Mouse (Mus musculus): ENCODE results near the gene Gja10.

The Gja10 gene

DNA sequence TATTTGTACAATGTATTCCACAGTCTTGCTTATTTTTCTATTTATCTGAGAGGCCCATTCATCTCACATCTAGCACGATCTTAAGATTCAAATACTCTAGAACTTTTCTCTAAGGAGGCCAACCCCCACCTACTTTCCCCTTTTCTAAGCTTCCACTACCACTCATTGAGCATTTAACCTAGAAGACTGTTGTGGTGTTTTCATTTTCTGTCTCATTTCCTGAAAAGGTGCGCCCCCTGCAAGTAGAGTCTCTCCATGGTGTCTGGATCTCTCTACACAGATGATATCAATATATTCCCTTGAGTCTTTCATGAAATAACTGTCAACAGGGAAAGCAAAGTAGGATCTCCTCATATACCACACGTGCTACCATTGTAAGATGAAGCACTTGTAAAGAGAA is at the start of gene Gja10:
Gene Gja10, minus strand, starts transcription at position 101 of the 400 bp plus-strand sequence.
- DNase-seq = no peak

DNA sequence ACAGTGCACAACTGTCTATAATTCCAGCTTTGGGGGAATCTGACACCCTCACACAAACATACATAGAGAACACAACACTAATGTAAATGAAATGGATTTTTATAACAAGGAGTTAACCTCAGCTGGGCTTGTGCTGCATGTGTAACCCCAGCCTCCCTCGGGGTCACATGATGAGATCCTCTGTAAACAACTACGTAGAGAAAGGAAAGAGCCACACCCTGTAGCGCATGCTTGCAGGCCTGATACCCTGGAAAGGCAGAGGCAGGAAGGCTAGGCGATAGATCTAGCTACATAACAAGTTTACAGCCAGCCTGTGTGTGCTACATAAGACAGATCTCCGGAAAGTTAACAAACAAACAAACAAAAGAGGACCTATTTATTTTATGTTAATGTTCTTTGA is 49.1 kb upstream of the Gja10 start:
- DNase-seq = peak; percentile 5

DNA sequence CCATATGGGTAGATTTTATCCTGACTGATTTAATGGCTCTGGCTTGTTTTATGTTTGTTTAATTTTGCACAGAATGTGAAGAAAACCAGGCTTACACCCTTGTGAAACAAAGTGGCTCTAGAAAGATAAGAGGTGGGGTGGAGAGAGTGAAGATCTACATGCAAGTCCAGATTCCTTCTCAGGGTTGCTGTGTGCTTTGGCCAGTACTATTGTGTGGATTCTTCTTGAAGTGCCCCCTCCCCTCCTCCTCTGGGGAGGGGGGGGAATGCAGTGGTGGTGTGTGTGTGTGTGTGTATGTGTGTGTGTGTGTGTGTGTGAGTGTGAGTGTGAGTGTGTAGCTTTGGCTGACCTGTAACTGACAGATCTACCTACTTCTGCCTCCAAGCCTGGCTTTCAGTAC is 19.1 kb upstream of the Gja10 start:
- DNase-seq = no peak

DNA sequence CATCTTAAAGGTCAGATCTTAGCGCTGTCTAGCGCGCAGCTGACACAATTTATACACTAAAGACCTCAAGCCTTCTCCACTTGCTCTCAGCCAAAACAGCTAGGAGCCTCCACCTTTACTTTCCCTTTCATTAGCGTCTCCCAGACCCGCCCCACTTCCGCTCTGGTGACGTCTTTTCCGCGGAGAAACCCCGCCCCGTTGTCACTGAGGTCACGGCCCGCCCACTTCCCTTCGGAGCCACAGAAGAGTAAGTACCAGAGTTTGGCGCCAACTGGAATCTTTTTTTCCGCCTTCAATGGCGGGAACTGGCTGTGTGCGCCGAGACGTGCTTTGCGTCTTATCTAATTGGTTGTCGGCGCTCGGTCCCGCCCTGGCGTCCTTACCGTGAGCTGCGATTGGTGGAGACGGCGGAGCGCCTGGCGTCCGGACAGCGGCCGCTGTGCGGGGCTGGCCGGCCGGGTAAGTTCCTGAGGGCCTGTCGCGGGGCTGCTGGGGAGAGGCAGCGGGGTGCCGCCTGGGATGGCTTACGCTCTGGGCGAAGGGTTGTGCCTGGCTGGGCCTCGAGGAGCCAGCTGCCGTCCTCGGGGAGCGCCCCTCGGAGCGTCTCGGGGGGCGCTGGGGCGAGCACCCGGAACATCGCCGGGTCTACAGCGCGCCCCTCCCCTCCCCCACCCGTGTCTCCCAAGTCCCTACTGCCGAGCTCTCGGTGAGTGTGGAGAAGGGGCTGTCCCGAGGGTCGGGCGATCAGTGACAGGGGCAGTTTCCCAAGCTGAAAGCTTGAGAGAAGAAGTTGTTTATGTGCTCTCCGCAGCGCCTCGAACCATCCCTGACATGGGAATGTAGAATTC is 12.7 kb upstream of the Gja10 start, which contains the start of gene Casp8ap2:
Gene Casp8ap2, plus strand, starts transcription at position 418 of the 848 bp plus-strand sequence.
- DNase-seq = peak; percentile 99

DNA sequence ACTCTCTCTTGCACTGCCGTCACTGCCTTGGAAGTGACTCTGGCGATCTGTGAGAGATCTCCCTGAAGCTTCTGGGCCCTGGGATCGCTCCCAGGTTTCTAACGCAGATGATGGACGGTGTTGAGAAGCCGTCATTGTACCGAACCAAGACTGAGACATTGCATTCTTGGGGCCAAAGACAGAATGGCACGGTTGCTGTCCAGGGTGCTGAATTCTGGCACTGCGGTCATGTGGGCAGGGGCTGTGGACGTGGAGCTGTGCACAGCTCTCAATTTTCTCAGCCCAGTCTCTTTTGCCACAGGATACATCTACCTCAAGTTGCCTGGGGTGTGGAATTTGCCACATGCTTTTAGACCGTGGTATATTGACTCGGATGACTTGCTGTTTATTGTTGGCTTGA is 1.4 kb downstream of the Gja10 start:
- peak; percentile 78 for DNase-seq

DNA sequence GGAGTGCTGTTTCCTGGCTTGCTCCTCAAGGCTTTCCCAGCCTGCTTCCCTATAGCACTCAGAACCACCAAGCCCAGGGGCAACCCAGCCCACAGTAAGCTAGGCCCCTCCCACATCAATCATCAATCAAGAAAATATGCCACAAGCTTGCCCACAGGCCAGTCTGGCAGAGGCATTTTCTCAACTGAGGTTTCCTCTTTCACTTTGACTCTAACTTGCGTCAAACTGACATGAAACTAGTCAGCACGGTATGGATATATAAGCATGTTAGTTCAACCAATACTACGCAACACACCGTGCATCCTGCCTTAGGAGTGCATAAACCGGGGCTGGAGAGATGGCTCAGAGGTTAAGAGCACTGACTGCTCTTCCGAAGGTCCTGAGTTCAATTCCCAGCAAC is 14.3 kb downstream of the Gja10 start:
- DNase-seq = no peak

DNA sequence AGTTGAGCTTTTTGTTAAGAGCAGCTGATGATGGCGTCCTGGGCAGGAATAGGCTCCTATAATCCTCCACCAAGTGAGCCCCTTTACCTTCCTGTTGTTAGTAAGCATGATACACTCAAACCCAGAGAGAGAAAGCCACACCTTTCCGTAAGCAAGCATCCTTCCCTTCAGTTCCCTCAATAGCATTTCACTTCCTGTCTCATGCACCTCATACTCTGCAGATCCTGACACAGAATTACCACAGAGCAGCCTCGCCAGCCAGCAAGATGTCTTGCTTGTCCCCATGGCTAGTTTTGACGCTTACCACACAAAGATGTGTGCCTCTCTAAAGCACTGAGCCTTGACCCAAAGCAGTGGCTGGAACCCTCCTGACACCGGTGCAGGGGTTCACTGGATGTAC is 15.0 kb downstream of the Gja10 start:
- DNase-seq = no peak

DNA sequence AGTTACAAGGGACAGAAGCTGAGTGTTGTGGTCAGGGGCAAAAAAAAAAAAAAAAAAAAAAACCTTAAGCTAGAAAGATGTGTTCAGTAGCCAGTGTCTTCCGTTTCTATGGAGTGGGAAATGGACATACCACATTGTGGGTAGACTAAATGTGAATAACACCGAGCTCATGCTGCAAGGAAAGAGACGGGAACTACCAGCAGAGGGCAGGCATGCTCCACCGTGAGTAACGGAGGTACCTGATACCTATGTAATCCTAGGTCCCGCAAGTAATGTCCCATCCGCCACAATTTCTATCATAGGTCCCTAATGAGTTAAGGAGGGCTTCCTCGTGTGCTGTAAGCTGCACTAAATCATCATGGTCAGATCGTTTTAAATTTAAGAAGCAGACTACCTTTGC is 16.0 kb downstream of the Gja10 start:
- peak; percentile 69 for DNase-seq

DNA sequence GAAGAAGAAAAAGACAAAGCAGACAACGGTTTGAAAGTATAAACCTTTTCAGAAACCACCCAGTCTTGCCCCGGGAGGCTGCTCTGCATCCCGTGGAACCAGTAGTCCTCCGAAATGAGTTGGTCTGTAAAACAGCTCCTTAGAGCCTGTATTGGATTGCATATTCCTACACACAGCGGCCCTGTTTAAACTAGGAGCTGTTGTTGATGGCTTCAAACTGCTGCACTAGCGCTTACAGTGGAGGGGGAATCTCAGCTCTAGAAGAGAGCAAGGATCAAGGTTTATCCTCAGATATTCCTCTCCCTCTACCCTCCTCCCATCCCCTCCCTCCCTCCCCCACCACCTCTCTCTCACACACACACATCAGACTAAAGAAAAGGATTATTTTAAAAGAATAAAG is 18.4 kb downstream of the Gja10 start:
- DNase-seq = no peak

DNA sequence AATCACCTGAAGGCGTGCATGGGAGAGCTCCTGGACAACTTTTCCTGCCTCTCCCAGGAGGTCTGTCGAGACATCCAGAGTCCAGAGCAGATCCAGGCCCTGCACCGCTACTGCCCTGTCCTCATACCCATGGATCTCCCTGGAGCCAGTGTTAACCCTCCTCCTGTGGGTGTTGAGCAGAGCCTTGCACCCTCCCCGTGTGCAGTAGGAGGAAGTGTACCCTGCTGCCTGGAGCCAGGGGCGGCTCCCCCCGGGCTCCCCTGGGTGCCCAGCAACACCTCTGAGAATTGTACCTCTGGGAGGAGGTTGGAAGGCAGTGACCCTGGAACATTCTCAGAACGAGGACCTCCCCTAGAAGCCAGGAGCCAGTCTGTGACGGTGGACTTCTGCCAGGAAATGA is 22.7 kb downstream of the Gja10 start:
- DNase-seq = no peak

DNA sequence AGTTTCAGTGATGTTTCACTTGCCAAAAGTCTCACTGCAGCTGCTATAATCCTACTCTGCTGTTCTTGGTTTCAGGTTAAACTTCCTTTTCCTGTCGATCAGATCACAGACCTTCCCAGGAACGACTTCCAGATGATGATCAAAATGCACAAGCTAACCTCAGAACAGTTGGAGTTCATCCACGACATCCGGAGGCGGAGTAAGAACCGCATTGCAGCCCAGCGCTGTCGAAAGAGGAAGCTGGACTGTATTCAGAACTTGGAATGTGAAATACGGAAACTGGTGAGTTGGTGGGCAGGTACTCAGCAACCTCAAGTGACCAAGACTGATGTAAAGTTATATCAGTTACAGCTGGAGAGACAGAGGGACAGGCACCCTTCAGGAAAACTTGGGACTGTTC is 27.4 kb downstream of the Gja10 start:
- peak; percentile 46 for DNase-seq

DNA sequence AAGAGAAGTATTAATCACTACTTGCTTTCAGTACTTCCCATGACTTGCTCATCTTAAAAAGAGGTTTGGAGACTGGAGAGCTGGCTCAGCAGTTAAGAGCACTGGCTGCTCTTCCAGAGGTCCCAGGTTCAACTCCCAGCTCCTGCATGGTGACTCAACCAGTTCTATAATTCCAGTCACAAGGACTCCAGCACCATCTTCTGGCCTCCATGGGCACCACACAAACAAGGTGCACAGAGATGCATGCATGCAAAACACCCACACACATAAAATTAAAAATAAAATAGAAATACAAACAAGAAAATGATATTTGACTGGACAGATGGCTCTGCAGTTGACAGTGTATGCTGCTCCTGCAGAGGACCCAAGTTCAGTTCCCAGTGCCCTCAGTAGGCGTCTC is 28.0 kb downstream of the Gja10 start:
- DNase-seq = no peak

DNA sequence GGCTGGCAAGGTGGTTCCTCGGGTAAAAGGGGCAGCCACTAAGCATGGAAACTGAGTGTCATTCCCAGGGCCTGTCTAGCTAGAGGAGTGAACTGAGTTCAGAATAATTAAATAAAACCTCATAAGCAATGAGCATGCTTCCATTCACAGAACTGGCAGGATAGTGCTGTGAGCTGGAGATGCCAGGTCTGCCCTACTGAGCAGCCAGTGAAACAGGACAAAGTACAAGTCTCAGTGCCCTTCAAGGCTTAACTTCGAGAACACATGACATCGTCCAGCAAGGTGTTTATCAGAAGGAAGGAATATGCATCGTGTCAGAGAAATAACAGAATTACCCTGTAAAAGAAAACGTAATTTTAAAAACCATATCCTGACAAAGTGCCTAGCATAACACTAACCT is 29.0 kb downstream of the Gja10 start:
- DNase-seq = no peak

DNA sequence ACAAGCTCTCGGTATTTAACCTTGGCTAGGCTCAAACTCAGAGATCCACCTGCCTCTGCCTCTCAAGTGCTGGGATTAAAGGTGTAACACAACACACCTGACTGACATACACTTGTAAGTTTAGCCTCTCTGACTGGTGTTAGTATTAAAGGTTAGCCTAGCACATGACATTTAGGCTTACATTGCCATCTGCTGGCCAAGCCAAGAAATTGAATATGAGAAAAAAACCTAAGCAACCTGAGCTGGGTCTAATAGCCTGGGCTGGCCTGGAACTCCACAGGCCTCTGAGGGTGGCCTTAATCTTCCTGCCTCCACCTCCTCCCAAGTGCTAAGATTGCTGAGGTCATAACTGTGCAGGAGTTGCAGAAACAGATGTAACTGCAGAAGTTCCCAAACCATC is 30.4 kb downstream of the Gja10 start:
- peak; percentile 74 for DNase-seq

DNA sequence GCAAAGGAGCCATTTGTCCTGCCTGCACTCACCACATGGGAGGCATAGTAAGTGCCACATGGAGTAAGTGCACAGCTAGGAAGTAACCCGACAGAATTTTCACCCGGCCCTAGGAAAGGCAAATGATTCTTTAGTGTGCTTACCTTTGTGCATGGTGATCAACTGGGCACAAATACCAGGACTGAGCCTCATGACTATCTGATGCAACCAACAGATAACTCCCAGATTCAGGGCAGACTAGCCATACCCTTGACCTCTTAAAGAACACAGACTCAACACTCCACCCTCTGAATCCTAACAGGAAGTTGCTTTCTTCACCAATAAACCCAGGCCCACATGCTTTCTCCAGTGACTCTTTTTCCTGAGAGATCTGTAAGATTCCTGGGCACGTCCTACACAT is 31.1 kb downstream of the Gja10 start:
- DNase-seq = no peak

DNA sequence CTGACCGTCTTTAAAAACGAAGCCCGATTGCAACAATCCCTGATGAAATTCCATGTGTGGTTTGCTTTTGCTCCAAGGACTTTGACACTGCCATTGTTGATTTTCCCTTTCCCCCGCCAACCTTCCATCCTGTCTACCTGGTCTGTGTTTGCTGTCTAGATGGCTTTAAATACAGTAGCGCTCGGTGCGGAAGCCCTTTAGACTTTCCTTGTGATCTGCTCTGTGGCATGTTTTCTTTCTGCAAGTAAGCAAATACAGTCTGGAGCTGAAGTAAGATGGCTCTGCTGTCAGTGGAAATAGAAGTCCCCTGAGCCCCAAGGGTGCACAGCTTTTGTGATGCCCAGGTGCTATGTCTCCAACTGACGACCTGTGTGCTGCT is 31.6 kb downstream of the Gja10 start:
- no peak for DNase-seq

DNA sequence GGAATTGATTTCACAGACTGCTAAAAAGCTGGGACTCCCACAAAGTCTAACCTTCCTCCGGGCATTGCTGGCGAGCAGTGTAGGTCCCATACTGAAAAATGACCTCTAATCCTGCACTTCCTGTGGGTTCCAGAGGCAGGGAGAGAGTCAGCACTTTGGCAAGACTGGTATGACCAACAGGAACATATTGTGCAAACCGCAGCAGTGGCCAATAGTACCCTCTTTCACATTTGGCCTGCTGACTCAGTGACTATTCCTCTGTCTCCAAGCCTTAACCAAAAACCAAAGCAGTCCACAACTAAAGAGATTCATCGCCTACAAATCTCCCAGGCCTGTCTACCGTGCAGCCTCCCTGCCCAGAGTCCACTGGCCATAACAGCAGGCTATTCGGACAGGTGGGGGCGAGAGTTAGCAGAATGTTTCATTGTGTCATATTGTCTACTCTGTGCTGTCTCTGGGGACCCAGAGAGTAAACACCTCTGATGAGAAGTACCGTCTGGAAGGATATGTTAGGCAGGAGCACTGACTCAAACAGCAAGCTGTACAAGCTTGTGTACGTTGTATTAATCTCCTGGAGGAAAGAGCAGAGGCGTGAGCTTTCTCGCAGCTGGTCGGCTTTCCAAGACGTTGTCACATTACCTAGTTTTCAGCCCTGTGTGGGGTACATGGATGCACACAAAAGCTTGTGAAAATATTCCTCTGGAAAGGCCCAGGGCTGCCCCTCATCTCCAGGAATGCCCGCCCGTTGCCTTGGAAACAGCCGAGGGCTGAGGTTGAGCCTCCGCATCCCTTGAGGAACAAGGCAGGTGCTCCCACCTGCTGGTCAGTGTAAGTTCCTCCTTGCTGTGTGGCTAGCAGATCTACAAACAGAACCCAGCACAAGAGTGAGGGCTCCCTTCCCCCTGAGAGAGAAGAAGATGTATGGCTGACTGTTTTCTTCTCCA is 32.3 kb downstream of the Gja10 start:
- peak; percentile 56 for DNase-seq

DNA sequence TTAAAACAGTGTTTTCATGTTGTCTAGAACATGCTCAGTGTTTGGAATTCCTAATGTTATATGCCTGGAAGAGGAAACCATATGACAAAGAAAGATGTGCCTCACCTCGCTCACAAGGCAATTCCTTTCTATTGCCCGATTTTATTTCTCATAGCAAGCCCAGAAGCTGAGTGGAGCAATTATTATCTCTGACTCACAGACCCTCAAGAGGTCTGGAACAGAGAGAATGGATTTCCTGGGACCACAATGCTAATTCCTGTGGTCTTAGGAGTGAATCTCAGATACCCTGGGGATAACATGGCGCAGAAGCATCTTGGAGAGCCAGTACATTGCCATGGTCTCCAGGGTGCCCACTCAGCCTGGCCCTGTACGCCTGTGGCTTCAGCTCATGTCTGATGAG is 33.5 kb downstream of the Gja10 start:
- DNase-seq = no peak

DNA sequence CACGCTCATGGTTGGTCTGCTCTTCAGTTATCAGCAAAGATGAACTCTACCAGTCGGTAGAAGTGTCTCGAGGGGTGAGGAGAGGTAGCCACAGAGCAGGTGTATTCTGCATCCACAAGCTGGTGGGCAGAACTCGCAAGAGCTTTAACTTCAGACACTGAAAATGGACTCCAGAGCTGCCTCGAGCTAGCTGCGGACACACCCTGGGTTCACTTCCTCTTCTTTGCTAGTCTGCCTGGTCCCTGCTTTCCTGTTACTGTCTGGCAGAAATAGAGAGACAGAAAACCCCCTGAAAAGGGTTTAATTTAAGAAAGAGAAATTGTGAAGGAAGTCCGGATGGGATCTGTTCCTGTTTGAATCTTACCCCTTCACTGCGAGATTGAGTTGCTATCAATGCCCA is 37.6 kb downstream of the Gja10 start:
- no peak for DNase-seq

DNA sequence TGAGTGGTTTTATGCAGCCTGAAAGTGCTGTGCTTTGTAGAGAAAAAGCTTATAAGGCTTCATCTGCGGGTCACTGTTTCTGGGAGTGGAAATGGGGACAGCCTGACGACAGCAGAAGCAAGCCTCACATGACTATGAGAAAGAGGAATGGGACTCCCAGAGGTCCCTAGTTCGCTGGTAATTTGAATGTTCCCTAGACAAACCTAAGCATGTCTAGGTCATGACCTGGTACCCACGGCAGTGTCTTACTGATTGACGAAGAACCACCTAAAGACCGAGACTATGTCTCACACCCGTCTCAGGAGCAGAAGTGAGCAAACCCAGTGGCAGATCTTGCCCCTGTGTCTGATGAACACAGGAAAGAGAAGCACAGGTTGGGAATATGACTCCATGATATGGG is 38.1 kb downstream of the Gja10 start:
- DNase-seq = no peak

DNA sequence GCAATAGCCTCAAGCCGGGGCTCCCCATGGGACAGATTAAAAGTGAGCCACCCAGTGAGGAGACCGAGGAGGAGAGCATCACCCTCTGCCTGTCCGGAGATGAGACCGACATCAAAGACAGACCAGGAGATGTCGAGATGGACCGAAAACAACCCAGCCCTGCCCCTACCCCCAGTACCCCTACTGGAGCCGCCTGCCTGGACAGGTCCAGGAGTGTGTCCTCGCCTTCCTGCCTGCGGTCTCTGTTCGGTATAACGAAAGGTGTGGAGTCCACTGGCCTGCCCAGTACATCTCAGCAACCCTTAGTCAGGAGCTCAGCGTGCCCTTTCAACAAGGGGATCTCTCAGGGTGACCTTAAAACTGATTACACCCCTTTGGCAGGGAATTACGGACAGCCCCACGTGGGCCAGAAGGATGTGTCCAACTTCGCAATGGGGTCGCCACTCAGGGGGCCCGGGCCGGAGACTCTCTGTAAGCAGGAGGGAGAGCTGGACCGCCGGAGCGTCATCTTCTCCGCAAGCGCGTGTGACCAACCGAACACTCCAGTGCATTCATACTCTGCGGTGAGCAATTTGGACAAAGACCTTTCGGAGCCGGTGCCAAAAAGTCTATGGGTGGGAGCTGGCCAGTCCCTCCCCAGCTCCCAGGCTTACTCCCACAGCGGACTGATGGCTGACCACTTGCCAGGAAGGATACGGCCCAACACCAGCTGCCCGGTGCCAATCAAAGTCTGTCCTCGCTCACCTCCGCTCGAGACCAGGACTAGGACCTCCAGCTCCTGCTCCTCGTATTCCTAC is 40.0 kb downstream of the Gja10 start:
- no peak for DNase-seq

DNA sequence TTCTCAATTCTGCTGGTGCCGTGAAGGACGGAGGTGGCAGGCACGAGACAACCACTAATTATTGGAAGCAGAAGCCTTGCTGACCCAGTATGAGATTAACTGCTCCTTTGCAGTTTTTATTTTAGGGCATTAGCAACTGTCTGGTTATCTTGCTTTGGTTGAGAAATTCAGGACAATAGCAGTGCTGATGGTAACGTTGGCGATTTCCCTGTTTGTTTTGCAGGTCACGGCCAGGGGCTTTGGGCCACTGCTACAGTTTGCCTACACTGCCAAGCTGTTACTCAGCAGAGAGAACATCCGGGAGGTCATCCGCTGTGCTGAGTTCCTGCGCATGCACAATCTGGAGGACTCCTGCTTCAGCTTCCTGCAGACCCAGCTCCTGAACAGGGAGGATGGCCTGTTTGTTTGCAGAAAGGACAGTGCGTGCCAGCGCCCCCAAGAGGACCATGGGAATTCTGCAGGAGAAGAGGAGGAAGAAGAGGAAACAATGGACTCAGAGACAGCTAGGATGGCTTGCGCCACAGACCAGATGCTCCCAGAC is 40.9 kb downstream of the Gja10 start:
- peak; percentile 60 for DNase-seq
